Mouse (Mus musculus) yolk sac, embryonic 10.5 days (tissue): Measurements from ENCODE around the gene Rpl23a.

Experiments used
- DNase-seq: peaks from one replicate; pipeline ENCODE4 v3.0.0-alpha.2; 2017; ENCODE audit warnings: low spot score

Gene Rpl23a

DNA sequence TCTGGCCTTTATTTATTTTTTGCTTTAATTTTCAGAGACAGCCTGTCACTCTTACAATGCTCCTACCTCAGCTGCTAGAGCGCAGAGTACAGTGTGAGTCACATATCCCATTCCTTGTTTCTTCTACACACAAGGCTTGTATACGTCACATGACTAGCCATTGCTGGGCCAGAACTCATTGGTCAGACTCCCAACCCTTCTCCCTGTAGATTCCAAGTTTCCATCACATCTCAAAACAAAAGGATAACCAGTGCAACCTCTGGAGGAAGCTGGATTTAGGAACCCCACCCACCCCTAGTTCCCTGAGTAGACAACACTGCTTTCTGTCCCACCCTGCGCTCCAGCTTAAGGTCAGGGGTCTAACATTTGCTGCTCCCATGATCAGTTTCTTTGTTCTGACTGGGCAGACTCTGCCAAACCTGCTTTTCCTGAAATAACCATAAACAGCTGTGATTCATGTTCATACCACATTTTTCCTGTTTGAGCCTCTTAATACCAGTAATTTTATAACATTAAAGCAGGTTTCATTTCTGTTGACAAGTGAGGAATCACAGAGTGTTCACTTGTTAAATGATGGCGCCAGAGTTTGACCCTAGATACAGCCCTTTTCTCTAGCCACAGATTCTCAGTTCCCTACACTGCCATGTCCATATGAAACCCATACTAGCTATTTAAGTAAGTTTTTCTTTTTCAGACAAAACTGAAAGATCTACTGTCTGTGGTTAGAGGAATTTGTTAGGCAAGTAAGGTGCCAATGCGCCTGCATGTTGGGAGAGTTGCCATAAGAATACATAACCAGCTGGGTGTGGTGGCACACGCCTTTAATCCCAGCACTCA is 36.5 kb downstream of the Rpl23a start:
- DNase-seq, result no peak

DNA sequence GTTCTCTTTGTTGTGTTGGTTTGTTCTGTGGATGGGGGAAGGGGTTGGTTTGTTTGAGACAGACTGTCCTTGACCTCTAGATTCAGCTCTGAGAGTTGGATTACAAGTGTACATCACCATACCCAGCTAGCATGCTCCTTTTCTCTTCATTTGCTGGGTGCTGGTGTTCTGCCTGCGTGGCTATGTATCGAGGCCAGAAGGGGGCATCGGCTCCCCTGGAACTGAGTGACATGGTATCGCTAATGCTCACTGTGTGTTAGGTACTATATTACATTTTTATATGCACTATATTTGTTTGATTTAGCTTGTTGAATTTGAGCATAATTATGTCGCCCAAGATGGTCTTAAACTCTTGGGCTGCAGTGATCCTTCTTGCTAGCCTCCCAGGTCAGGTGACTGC is 37.2 kb downstream of the Rpl23a start:
- DNase-seq, result no peak

GRCm38 (mm10) chr11:78143520-78143919 is 39.9 kb downstream of the Rpl23a start:
- no peak for DNase-seq

- DNase-seq, result no peak
These were observed 42.7 kb downstream of the Rpl23a start for GRCm38 (mm10) chr11:78140665-78141064.

GRCm38 (mm10) chr11:78138023-78138422 is 45.4 kb downstream of the Rpl23a start:
- no peak for DNase-seq

DNA sequence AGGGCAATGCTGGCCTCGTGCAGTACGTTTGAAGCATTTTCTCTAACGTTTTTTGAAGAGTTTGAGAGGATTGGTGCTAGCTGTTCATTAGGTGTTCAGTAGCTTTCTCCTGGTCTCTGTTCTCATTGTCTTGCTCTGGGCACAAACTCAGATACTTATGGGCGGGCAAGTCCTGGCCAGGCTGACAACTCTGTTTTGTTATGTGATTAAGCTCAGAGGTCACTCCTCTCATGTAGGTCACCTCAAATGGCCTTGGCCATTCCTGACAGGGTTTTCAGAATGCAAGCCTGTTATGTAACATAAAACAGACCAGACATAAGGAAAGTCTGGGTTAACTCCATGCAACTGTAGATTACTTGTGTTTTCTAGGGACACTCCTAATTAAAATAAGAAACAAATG is 45.8 kb downstream of the Rpl23a start:
- DNase-seq, result no peak

DNA sequence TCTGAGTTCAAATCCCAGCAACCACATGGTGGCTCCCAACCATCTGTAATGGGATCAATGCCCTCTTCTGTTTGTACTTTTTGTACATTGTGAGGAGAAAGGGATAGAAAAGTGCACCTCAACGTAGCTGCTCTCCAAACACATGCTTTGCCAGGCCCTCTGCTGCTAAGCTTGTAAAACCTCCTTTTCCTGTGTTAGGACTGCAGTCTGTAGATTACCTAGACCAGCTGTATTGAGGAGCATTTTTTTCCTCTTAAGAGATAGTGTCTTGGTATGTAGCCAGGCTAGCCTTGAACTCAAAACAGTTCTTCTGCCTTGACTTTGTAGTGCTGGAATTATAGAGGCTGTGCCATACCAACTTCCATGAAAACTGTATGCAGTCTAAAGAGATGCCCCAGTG is 47.3 kb downstream of the Rpl23a start:
- no peak for DNase-seq

GRCm38 (mm10) chr11:78135314-78135713 is 48.1 kb downstream of the Rpl23a start:
- DNase-seq, result peak; percentile 80

DNA sequence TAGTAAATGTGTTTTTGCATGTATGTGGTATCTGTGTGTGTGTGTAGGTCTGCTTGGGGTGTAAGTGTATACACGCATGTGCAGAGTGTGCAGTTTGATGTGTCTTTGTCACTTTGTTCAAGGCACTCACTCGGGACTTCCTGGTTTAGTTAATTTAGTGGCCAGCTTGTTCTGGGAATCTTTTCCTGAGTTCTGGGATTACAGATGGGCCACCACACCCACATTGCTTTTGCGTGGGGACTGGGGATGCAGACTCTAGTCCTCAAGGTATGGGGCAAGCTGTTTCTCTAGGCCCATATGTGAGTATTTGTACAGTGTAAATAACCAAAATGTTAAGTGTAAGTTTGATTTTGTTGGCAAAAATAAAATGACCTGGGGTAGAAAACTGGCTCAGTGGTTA is 49.0 kb downstream of the Rpl23a start:
- DNase-seq, result no peak

DNA sequence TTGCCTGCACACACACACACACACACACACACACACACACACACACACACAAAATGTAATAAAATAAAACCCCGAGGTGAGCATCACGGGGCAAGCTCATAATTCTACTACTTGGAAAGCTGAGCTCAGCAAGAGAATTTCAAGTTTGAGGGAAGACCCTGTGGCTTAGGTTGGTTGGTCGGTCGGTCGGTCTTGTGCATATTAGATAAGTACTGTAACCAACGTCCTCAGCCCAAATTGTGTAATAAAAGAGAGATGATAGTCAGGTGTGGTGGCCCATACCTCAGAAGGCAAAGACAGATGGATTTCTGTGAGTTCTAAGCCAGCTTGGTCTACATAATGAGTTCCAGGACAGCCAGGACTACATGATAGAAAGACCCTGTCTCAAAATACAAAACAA is 49.5 kb downstream of the Rpl23a start:
- DNase-seq, result no peak
